Mouse (Mus musculus) embryonic fibroblast, embryonic 13.5 days (primary cell): ENCODE data around the gene Pelo. TPM values are rescaled to one million over a fixed set of nuclear protein-coding genes. Genes with fewer than 3 reads are reported as not detected.

Experiments used
- H3K27ac ChIP-seq: 2 replicates; pipeline ENCODE4 v1.5.1; 2012; ENCODE audit warnings: low read length, control low read depth, inconsistent platforms; ENCODE audit not compliant: insufficient read depth
- H3K4me1 ChIP-seq: 2 replicates; pipeline ENCODE4 v1.6.1; 2011; ENCODE audit warnings: low read length; ENCODE audit not compliant: control insufficient read depth, insufficient read depth
- H3K4me3 ChIP-seq: 2 replicates; pipeline ENCODE4 v1.5.1; 2011; ENCODE audit warnings: mild to moderate bottlenecking, control low read depth, low read length; ENCODE audit not compliant: insufficient read depth
- CTCF ChIP-seq: IDR thresholded peaks from 2 replicates; pipeline ENCODE4 v1.5.1; 2011; ENCODE audit warnings: mild to moderate bottlenecking, control low read depth, low read length, moderate library complexity, borderline replicate concordance; ENCODE audit not compliant: insufficient read depth
- POLR2A ChIP-seq: IDR thresholded peaks from 2 replicates; pipeline ENCODE4 v1.6.1; 2011; ENCODE audit warnings: low read depth, mild to moderate bottlenecking, control low read depth, low read length, moderate library complexity
- polyA plus RNA-seq: library from polyadenylated mRNA; stranded (reverse); fragments of >200 nt; gene quantifications from 2 replicates; pipeline ENCODE4 v1.2.4, GENCODE M21; 2011; ENCODE audit warnings: low read depth; ENCODE audit not compliant: missing spikeins, insufficient read length

Pelo gene
- polyA plus RNA-seq, 1 experiment = 14.1 TPM

DNA sequence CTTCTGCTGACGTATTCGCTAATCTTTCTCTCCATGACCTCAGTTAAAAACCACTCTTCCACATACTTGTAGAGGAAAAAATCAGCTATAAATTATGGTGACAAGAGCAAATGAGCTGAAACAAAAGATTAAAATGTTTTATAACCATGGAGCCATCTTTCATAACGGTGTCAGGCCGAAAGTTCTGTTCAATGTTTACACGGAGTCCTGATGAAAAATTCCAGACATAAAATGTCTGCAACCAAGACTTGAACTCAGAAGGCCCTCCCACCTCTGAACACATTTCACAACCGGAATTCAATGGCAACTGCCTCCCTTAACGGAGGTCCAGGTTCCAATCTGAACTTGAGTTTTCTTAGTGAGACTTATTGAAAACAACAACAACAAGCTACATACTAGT, 7.6 kb downstream of the Pelo start:
- Histone ChIP-seq H3K27ac (no peak overlapping the region), H3K4me1 (no peaks in the 10 kb centered on the region), H3K4me3 (no peak overlapping the region)
- TF ChIP-seq POLR2A (no peak), CTCF (no peak)

DNA sequence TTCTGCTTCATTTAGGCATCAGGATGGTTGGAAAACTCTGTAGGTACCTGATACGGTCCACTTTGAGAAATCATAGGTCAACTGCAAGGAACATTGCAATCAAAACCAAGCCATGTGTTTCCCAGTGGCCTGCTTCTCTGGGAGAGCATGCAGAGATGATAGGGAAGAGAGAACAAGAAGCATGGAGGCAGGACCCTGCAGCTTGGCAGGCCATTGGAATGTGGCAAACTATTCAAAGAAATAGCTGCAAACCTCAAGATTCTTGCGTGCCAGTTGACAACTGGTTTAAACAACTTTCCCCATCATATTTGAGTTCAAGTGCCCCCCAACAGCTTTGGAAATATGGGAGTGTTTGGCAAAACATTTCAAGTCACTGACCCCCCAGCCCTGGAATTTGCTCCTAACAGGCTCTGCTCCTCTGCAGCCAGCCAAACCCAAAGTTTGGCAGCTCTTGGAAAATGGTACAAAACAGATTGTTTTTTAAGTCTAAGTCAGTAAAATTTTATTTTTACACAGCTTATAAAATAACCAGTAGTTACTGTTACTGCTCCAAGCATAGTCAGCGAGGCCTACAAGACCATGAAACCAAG, 9.9 kb downstream of the Pelo start:
- Histone ChIP-seq H3K27ac (0 out of 2 replicates have a peak overlapping the region, but pooled peaks have one; percentile 6), H3K4me3 (no peak overlapping the region), H3K4me1 (no peaks in the 10 kb centered on the region)
- TF ChIP-seq CTCF (no peak), POLR2A (no peak)

DNA sequence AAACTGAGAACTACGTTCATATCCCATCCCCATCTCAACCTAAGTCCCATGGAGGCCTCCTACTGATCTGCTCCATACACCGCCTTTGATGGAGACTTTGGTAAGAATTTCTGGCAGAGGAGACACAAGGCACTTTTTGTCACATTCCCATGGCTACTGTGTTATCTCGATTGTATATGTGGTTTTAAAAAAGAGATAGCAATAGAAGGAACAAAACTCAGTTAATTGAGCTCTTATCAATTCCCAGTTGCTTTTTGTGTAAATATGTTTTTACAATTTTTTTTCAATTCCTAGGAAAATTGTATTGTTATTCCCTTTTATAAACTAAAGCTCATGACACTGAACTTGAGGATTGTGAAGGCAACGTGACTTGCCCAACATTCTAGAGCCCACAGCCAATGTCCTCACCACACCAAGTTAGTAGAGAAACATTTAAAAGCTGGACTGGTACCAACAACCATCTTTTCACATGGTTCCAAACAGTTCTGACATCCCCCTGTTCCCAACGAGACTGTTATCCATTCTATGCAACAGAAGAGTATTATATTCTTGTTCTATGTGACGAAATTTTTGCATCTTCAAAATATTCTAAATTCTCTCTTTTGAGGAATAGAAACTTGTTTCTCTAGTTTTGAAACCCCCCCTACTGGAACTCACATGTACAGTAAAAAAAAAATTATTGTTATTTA, 10.8 kb downstream of the Pelo start:
- TF ChIP-seq POLR2A = no peak
- no peak for TF ChIP-seq CTCF
- no peaks in the 10 kb centered on the region for H3K4me1 ChIP-seq
- no peak overlapping the region for H3K4me3 ChIP-seq
- no peak overlapping the region for H3K27ac ChIP-seq

DNA sequence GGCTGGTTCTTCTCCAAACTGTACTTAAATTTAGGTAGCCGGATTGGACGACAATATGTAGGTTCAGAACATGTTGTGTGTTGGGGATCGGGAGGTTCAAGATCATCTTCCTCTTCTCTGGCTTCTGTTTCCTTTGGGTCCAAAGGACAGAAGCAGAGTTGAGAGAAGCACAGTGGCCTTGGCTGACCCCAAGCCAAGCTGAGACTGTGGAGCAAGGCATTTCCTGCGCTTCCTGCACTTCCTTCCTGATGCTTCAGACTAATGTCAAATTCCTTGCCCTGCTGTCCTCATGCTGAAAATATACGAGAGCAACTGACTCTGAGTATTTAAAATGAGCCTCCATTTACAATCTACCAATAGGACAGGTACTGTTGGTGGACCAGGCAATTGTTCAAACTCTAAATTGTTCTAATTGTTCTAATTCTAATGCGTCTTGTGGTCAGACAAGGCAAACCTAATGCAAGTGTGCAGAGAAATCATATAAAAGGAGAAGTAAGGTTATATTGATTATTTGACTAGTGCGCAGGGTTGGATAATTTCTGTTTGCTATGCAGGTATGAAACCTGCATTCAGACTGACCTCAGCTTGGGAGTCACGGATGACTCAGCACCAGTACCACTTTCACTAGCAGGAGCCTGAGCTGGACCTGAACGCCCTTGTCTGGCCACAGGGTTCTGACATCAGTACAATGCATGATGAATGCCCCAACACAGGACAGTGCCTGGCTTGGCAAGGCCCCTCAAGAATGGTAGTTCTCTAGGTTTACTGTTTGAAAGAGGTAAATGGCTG, 12.4 kb downstream of the Pelo start:
- Histone ChIP-seq H3K4me3 (no peak overlapping the region), H3K4me1 (no peaks in the 10 kb centered on the region), H3K27ac (no peak overlapping the region)
- TF ChIP-seq CTCF (no peak), POLR2A (no peak)

DNA sequence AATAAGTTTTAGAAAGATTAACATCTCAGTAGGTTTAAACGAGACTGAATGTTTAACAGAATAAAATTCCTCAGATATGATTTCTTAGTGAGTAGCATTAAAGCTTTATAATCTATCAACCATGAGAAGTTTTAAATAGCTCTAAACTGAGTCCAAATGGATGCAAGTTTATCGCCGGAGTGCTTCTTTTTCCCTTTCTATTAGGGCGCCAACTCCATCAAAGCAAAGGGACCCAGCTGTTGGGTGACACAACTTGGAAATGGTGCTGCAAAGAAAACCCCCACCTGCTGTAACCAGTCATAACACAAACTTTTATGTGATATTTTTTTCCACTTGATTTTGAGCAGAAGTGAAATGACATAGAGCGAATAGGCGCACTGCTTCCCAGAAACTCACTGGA, 17.6 kb downstream of the Pelo start:
- Histone ChIP-seq H3K4me1 (no peaks in the 10 kb centered on the region), H3K27ac (no peak overlapping the region), H3K4me3 (no peak overlapping the region)
- TF ChIP-seq CTCF (no peak), POLR2A (no peak)

DNA sequence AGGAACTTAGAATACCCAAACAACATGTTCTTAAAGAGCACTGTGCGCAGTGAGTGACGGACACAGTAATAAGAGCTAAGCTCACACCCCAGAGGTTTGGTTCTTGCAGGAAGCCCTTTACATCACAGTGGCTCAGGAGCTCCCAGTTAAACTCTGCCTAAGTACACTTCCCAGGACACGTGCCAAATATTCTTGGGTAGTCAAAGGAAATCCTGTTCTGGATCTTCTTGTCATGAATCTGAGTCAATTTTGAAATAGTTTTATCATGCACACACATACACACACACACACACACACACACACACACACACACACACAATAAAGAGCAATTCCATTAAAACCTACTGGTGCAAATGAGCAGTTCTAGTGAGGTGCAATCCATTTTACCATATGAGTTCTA, 18.6 kb downstream of the Pelo start:
- Histone ChIP-seq H3K27ac (no peak overlapping the region), H3K4me1 (no peaks in the 10 kb centered on the region)
- TF ChIP-seq POLR2A (no peak), CTCF (no peak)

DNA sequence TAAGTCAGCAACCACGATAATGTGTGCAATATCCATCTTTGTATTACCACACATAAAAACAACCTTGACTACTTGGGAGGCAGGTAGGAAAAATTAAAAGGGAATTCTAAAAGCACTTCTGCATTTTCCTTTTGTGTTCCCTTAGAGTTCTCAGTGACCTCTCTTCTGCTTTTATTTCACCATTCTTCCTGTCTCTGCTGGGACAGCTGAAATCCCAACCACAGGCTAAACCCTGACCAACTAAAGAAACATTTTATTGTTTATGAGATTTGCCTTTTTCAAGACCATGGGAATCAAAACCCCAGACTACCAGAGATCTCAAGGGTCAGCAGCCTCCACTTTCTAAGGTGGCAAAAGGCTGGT, 22.0 kb downstream of the Pelo start:
- Histone ChIP-seq H3K27ac (no peak overlapping the region), H3K4me3 (no peak overlapping the region), H3K4me1 (no peaks in the 10 kb centered on the region)
- no peak for TF ChIP-seq CTCF
- TF ChIP-seq POLR2A = no peak

More for the DNA sequence above, 18.6 kb downstream of the Pelo start:
- no peak overlapping the region for H3K4me3 ChIP-seq

DNA sequence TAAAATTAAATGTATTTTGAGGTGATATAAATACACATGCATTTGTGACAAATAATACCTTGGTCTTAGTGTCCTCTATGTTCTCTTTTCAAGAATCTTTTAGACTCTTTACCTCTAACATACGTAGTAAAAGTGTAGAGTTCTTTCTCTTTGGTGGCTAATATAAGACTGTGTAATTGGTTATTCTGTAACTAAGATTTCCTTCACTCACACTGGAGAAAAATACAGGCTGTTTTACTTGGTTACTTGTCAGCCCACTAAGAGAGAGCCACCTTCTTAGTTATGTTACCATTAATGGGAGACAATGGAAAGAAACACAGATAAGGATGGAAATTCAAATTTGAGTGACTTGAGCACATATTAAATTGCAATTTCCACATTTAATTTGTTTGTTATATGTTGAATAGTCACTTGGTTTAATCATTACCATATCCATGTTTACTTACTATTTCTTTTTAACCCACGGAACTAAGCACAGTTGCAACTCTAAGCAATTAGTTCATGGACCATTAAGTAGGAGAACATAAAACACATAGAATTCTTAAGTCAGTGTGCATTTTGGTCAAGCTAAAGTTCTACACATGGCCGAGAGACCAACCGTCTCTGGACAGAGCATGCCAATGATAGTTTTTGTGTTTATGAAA, 22.5 kb downstream of the Pelo start:
- Histone ChIP-seq H3K4me1 (no peaks in the 10 kb centered on the region), H3K4me3 (no peak overlapping the region), H3K27ac (no peak overlapping the region)
- TF ChIP-seq CTCF (no peak), POLR2A (no peak)

DNA sequence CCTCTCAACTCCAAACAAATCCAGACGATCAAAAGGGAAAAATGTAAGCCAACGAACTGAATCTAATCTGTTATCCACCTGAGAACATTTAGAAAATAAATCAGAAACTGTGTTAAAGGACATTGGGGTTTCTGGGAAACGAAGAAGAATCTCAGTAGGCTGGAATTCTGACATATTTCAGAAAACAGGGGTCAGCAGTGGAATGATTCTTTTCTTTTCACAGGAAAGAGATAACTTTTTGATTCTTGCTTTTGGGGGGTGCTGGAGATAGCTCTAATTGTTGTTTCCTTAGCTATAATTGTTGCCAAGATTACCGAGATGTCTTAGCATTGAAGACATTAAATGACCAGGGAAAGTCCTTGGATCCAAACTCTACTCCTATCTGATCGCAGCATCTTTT, 32.4 kb downstream of the Pelo start:
- Histone ChIP-seq H3K4me1 (no peaks in the 10 kb centered on the region), H3K4me3 (no peak overlapping the region), H3K27ac (no peak overlapping the region)
- no peak for TF ChIP-seq POLR2A
- no peak for TF ChIP-seq CTCF
